In the genomic region with DNA sequence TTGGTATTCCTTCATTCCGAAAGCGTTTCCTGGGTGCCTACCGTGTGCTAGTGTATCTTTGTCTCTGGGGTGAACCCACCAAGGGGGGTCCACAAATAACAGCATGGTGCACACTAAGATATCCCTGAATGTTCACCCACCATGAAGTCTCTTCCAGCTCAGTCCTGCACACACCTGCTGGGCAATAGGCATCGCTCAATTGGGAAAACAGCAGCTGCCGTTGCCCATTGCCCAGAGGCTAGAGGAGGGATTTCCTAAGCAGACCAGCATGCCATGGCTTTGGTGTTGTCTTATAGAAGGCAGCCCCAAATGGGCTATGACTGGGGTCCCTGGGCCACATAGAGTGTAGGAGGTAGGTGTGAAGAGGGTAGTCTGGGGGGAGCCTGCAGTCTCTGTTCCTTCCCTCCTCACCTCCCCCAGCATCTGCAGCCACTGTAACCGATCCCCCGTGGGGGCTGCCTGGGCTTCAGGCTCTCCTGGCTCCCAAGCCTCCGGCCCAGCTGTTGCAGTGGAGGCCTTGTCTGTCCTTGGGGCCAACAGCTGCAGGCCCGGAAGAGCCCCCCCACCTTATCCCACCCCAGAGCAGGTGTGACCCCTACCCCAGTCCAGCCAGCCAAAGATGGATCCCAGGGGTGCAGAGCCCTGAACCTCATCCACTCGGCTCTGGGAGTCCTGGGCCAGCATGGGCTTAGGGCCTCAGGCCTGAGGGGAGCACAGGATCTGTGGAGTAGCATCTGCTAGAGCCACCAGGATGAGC, we compare ENCODE assay signal across 27 mouse cellular contexts. TPM values are rescaled to one million over a fixed set of nuclear protein-coding genes. Genes with fewer than 3 reads are reported as not detected.
A peak's percentile ranks its signal among the peaks of the same experiment; 100 is the strongest.
DNase-seq lines count a peak whose midpoint lies in the region; ATAC-seq and TF ChIP-seq lines count a peak whose summit lies in the region.
"Had no signal": no experiment of that assay in that cellular context is flagged by ENCODE, and none has a peak within 500 bp of the region (broad histone marks: within the 10 kb centered on the region; RNA-seq: fewer than 3 reads in every experiment).

No protein-coding gene starts in this region.

- no peak for ATAC-seq in midbrain, embryonic 11.5 days (ENCODE audit: low FRiP score)
- ATAC-seq in midbrain, postnatal 0 days (ENCODE audit: low FRiP score): no peak
- peak; percentile 59; the same call in 1 of the 2 replicates for ATAC-seq in limb, embryonic 15.5 days (ENCODE audit: insufficient number of reproducible peaks, low FRiP score, low TSS enrichment, low read depth)
- ATAC-seq: intestine, embryonic 15.5 days had no signal

- TF ChIP-seq CTCF in heart, adult 2 months (IDR thresholded peaks at IDR 0.05): no peak
- TF ChIP-seq CTCF in midbrain, postnatal 0 days (IDR thresholded peaks at IDR 0.05): no peak

- H3K4me3 ChIP-seq in heart, adult 2 months: no peak overlapping the region
- H3K4me3 ChIP-seq in midbrain, embryonic 11.5 days (ENCODE audit: low read depth, low read length): no peak overlapping the region
- no peak overlapping the region for H3K4me3 ChIP-seq in midbrain, postnatal 0 days (ENCODE audit: low read depth, low read length)
- no peak overlapping the region for H3K4me3 ChIP-seq in limb, embryonic 15.5 days
- H3K4me3 ChIP-seq: intestine, embryonic 15.5 days; liver, embryonic 13.5 days; neural tube, embryonic 12.5 days had no signal

- no peaks in the 10 kb centered on the region; the same call in 1 of the 2 replicates for H3K27me3 ChIP-seq in heart, adult 2 months (ENCODE audit: control insufficient read depth, insufficient read depth, low read length)
- no peaks in the 10 kb centered on the region for H3K27me3 ChIP-seq in midbrain, embryonic 11.5 days (ENCODE audit: control insufficient read depth, insufficient read depth, low read length)
- H3K27me3 ChIP-seq in midbrain, postnatal 0 days (ENCODE audit: insufficient read depth, low read length): no peaks in the 10 kb centered on the region
- H3K27me3 ChIP-seq in limb, embryonic 15.5 days: peaks cover 12% of the 10 kb centered on the region; the same call in 1 of the 2 replicates
- H3K27me3 ChIP-seq: neural tube, embryonic 12.5 days had no signal

- no peak overlapping the region for H3K4me2 ChIP-seq in midbrain, embryonic 11.5 days
- H3K4me2 ChIP-seq in midbrain, postnatal 0 days (ENCODE audit: low read depth, low read length, poor library complexity, severe bottlenecking): no peak overlapping the region
- H3K4me2 ChIP-seq in limb, embryonic 15.5 days: no peak overlapping the region
- H3K4me2 ChIP-seq: hindbrain, embryonic 14.5 days; intestine, embryonic 15.5 days; liver, embryonic 13.5 days; lung, embryonic 14.5 days; neural tube, embryonic 12.5 days had no signal

- 75% methylated on average over 10 of the region's 10 CpGs for WGBS in heart, adult 2 months
- WGBS in midbrain, embryonic 11.5 days: 82% methylated on average over 10 of the region's 10 CpGs
- WGBS in midbrain, postnatal 0 days: 82% methylated on average over 10 of the region's 10 CpGs
- 63% methylated on average over 10 of the region's 10 CpGs for WGBS in limb, embryonic 15.5 days

- intact Hi-C loops in heart, adult 2 months (cut with DNase I): no loop called here

- no peak overlapping the region for H3K27ac ChIP-seq in heart, adult 2 months
- H3K27ac ChIP-seq in midbrain, embryonic 11.5 days (ENCODE audit: low read depth, low read length): no peak overlapping the region
- no peak overlapping the region for H3K27ac ChIP-seq in midbrain, postnatal 0 days (ENCODE audit: low read depth, low read length)
- H3K27ac ChIP-seq in limb, embryonic 15.5 days: no peak overlapping the region
- H3K27ac ChIP-seq: hindbrain, embryonic 14.5 days; intestine, embryonic 15.5 days; liver, embryonic 13.5 days; neural tube, embryonic 12.5 days had no signal

- H3K9ac ChIP-seq in heart, adult 2 months (ENCODE audit: low read depth, low read length): no peak overlapping the region
- H3K9ac ChIP-seq in midbrain, embryonic 11.5 days (ENCODE audit: low read length): no peak overlapping the region
- no peak overlapping the region for H3K9ac ChIP-seq in midbrain, postnatal 0 days (replicated peaks; ENCODE audit: low read length, poor library complexity, severe bottlenecking)
- no peak overlapping the region for H3K9ac ChIP-seq in limb, embryonic 15.5 days
- H3K9ac ChIP-seq: hindbrain, embryonic 14.5 days; intestine, embryonic 15.5 days; liver, embryonic 13.5 days; lung, embryonic 14.5 days; neural tube, embryonic 12.5 days had no signal

- no peaks in the 10 kb centered on the region for H3K9me3 ChIP-seq in midbrain, embryonic 11.5 days (ENCODE audit: control insufficient read depth, low read length)
- H3K9me3 ChIP-seq in midbrain, postnatal 0 days (ENCODE audit: low read length): no peaks in the 10 kb centered on the region
- H3K9me3 ChIP-seq in limb, embryonic 15.5 days: no peaks in the 10 kb centered on the region
- H3K9me3 ChIP-seq: intestine, embryonic 15.5 days; liver, embryonic 13.5 days; neural tube, embryonic 12.5 days had no signal

- H3K4me1 ChIP-seq in heart, adult 2 months (ENCODE audit: control insufficient read depth, insufficient read depth, low read length): no peaks in the 10 kb centered on the region
- H3K4me1 ChIP-seq in midbrain, embryonic 11.5 days (ENCODE audit: control insufficient read depth, insufficient read depth, low read length): no peaks in the 10 kb centered on the region
- no peaks in the 10 kb centered on the region for H3K4me1 ChIP-seq in midbrain, postnatal 0 days (ENCODE audit: insufficient read depth, low read length)
- H3K4me1 ChIP-seq in limb, embryonic 15.5 days: no peaks in the 10 kb centered on the region
- H3K4me1 ChIP-seq: intestine, embryonic 15.5 days; liver, embryonic 13.5 days; neural tube, embryonic 12.5 days had no signal

- H3K36me3 ChIP-seq in heart, adult 2 months (ENCODE audit: control insufficient read depth, insufficient read depth, low read length): no peaks in the 10 kb centered on the region
- no peaks in the 10 kb centered on the region for H3K36me3 ChIP-seq in midbrain, embryonic 11.5 days (ENCODE audit: control insufficient read depth, insufficient read depth, low read length)
- H3K36me3 ChIP-seq in midbrain, postnatal 0 days (ENCODE audit: insufficient read depth, low read length): no peaks in the 10 kb centered on the region
- H3K36me3 ChIP-seq in limb, embryonic 15.5 days: no peaks in the 10 kb centered on the region
- H3K36me3 ChIP-seq: intestine, embryonic 15.5 days; liver, embryonic 13.5 days; neural tube, embryonic 12.5 days had no signal

- DNase-seq in gastrocnemius, postnatal 10 days: peak; percentile 35
- no peak for DNase-seq in gastrocnemius, adult 8-10 months (ENCODE audit: low spot score in 2 of 2)
- peak; percentile 14 for DNase-seq in heart, postnatal 4 days
- no peak for DNase-seq in heart, adult 2 months
- DNase-seq in midbrain, embryonic 11.5 days (ENCODE audit: low spot score, missing footprints): peak; percentile 23
- no peak for DNase-seq in midbrain, postnatal 0 days (ENCODE audit: low spot score)
- DNase-seq in urinary bladder, postnatal 4 days (ENCODE audit: low spot score in 2 of 2): no peak
- DNase-seq: adrenal gland, postnatal 10 days; cerebellum, adult 8-10 months; cerebellum, postnatal 36 days; embryo, embryonic 11 days; kidney, adult 8-10 months; kidney, postnatal 10 days; left cerebral cortex, postnatal 4 days; liver, embryonic 13.5 days; lung, embryonic 14.5 days; lung, postnatal 36 days; right cerebral cortex, postnatal 14 days; spleen, adult 18-20 months; thymus, postnatal 36 days had no signal

- TF ChIP-seq POLR2A in heart, adult 2 months (IDR thresholded peaks at IDR 0.05; ENCODE audit: insufficient read depth, low read depth, low read length): no peak

- no peaks in the 10 kb centered on the region for H3K79me2 ChIP-seq in heart, adult 2 months (replicated peaks; ENCODE audit: control insufficient read depth, insufficient read depth, low read length)

- no peak for TF ChIP-seq EP300 in heart, adult 2 months (IDR thresholded peaks at IDR 0.05; ENCODE audit: insufficient read depth, low read depth, low read length)

RNA-seq across cellular contexts. Expression of a gene that starts 13.2 kb away (rescaled TPM):
- not detected for total RNA-seq in gastrocnemius, postnatal 10 days (2021)
- total RNA-seq in gastrocnemius, adult 8-10 months (2022): not detected
- not detected for total RNA-seq in heart, postnatal 4 days (2021)
- total RNA-seq in heart, adult 2 months (2021): not detected
- polyA plus RNA-seq in heart, adult 2 months (2012; rRNA removed): not detected in 2 replicates
- polyA plus RNA-seq in midbrain, embryonic 11.5 days (2014; fragmentation: Nextera tagmentation; extraction: Ambion mirVana): not detected in 2 replicates
- total RNA-seq in midbrain, postnatal 0 days (2014; rRNA removed): 1.9 and 2.0 TPM in 2 replicates
- polyA plus RNA-seq in midbrain, postnatal 0 days (2015; fragmentation: Nextera tagmentation; extraction: Ambion mirVana): 1.7 and 2.4 TPM in 2 replicates
- 0.08 TPM in 1 of 2 replicates, not detected in the other for polyA plus RNA-seq in limb, embryonic 15.5 days (2015; fragmentation: Nextera tagmentation; extraction: Ambion mirVana)
- total RNA-seq: megakaryocyte-erythroid progenitor cell, adult 5-6 weeks had no signal
- polyA plus RNA-seq: forebrain, embryonic 11.5 days; heart, postnatal 0 days; liver, embryonic 13.5 days; lung, embryonic 14.5 days; neural tube, embryonic 12.5 days had no signal

RNA-seq across cellular contexts. Expression of a gene that starts 55.8 kb away (rescaled TPM):
- total RNA-seq in gastrocnemius, postnatal 10 days (2021): not detected
- total RNA-seq in gastrocnemius, adult 8-10 months (2022): not detected
- under 1 TPM in 1 of 2 experiments, not detected in 1; 0.26 TPM for total RNA-seq in heart, postnatal 4 days (2021)
- total RNA-seq in heart, adult 2 months (2021): not detected
- 0.61 and 1.2 TPM in 2 replicates for polyA plus RNA-seq in heart, adult 2 months (2012; rRNA removed)
- polyA plus RNA-seq in midbrain, embryonic 11.5 days (2014; fragmentation: Nextera tagmentation; extraction: Ambion mirVana): 0.12 TPM in 1 of 2 replicates, not detected in the other
- 1.9 and 5.2 TPM in 2 replicates for total RNA-seq in midbrain, postnatal 0 days (2014; rRNA removed)
- polyA plus RNA-seq in midbrain, postnatal 0 days (2015; fragmentation: Nextera tagmentation; extraction: Ambion mirVana): 2.1 and 2.3 TPM in 2 replicates
- polyA plus RNA-seq in limb, embryonic 15.5 days (2015; fragmentation: Nextera tagmentation; extraction: Ambion mirVana): not detected in 2 replicates
- total RNA-seq: adrenal gland, postnatal 10 days; megakaryocyte-erythroid progenitor cell, adult 5-6 weeks had no signal
- polyA plus RNA-seq: intestine, embryonic 15.5 days; liver, embryonic 13.5 days had no signal

Comparison
In these comparisons a context has a peak if more than half of its experiments do, and no peak if none do; other contexts are left out.
1. DNase-seq: peak in gastrocnemius, postnatal 10 days (single experiment), heart, postnatal 4 days (single experiment) and midbrain, embryonic 11.5 days (single experiment); none in gastrocnemius, adult 8-10 months (0 of 2), heart, adult 2 months (0 of 2), midbrain, postnatal 0 days (single experiment) and urinary bladder, postnatal 4 days (0 of 2).